In genomic region chr10:89464760-89465405, GRCm38 (mm10) we compare ENCODE assay signal across 14 mouse cellular contexts.
"Had no signal": no experiment of that assay in that cellular context is flagged by ENCODE, and none has a peak within 500 bp of the region (broad histone marks: within the 10 kb centered on the region; RNA-seq: fewer than 3 reads in every experiment).

No protein-coding gene starts in this region.

- H3K9ac ChIP-seq: lung, embryonic 14.5 days; midbrain, embryonic 12.5 days; neural tube, embryonic 12.5 days; stomach, embryonic 15.5 days had no signal

- H3K4me1 ChIP-seq: midbrain, embryonic 12.5 days; neural tube, embryonic 12.5 days; stomach, embryonic 15.5 days had no signal

- H3K27ac ChIP-seq: midbrain, embryonic 10.5 days; midbrain, embryonic 12.5 days; neural tube, embryonic 12.5 days; stomach, embryonic 15.5 days; stomach, postnatal 0 days had no signal

- H3K36me3 ChIP-seq: midbrain, embryonic 10.5 days; midbrain, embryonic 12.5 days; neural tube, embryonic 12.5 days; stomach, embryonic 15.5 days had no signal

- DNase-seq: lung, embryonic 14.5 days; lung, postnatal 10 days; lung, postnatal 4 days; midbrain, embryonic 14.5 days; right cerebral cortex, postnatal 14 days; thymus, adult 2 months; thymus, postnatal 25 days; thymus, postnatal 4 days had no signal

- H3K4me3 ChIP-seq: midbrain, embryonic 10.5 days; midbrain, embryonic 12.5 days; myocyte; neural tube, embryonic 12.5 days; stomach, embryonic 15.5 days had no signal

- H3K9me3 ChIP-seq: neural tube, embryonic 12.5 days; stomach, embryonic 15.5 days had no signal

- H3K27me3 ChIP-seq: neural tube, embryonic 12.5 days; stomach, embryonic 15.5 days had no signal
